Mouse (Mus musculus) hindbrain, embryonic 14.5 days (tissue): Measurements from ENCODE around the gene Spg21. TPM values are rescaled to one million over a fixed set of nuclear protein-coding genes. Genes with fewer than 3 reads are reported as not detected.

Experiments used
- ATAC-seq: fragments of 200-750 bp; cut with Nextera tagmentation; 2 replicates; pipeline ENCODE4 v1.8.0; 2017; ENCODE audit warnings: moderate number of reproducible peaks, mild to moderate bottlenecking, moderate TSS enrichment, moderate library complexity; ENCODE audit not compliant: low FRiP score
- DNase-seq: peaks from one replicate; pipeline ENCODE4 v3.0.0-alpha.2; 2015; ENCODE audit warnings: low spot score
- H3K27ac ChIP-seq: fragments of 300-500 bp; sonication (generic); 2 replicates; pipeline ENCODE4 v1.5.1; 2014; ENCODE audit warnings: mild to moderate bottlenecking, moderate library complexity
- H3K27me3 ChIP-seq: fragments of 300-500 bp; sonication (generic); 2 replicates; pipeline ENCODE4 v1.6.1; 2014; ENCODE audit warnings: mild to moderate bottlenecking, low read length, mixed read lengths; ENCODE audit not compliant: control insufficient read depth, insufficient read depth
- H3K36me3 ChIP-seq: fragments of 300-500 bp; sonication (generic); replicated peaks from 2 replicates; pipeline ENCODE4 v1.6.1; 2014; ENCODE audit not compliant: control insufficient read depth, insufficient read depth
- H3K4me1 ChIP-seq: fragments of 300-500 bp; sonication (generic); replicated peaks from 2 replicates; pipeline ENCODE4 v1.6.1; 2014; ENCODE audit warnings: antibody characterized with exemption, low read length, mixed read lengths; ENCODE audit not compliant: control insufficient read depth, insufficient read depth
- H3K4me2 ChIP-seq: fragments of 300-500 bp; sonication (generic); replicated peaks from 2 replicates; pipeline ENCODE4 v1.6.1; 2014; ENCODE audit warnings: mild to moderate bottlenecking, moderate library complexity
- H3K4me3 ChIP-seq: fragments of 300-500 bp; sonication (generic); replicated peaks from 2 replicates; pipeline ENCODE4 v1.5.1; 2014; ENCODE audit warnings: mild to moderate bottlenecking, low read length
- H3K9ac ChIP-seq: fragments of 300-500 bp; sonication (generic); 2 replicates; pipeline ENCODE4 v1.6.1; 2014
- H3K9me3 ChIP-seq: fragments of 300-500 bp; sonication (generic); 2 replicates; pipeline ENCODE4 v1.6.1; 2016; ENCODE audit warnings: low read length; ENCODE audit not compliant: control insufficient read depth
- WGBS: fragments of 180-500 bp; shearing (Covaris S2); extraction: QIAGEN DNeasy Blood & Tissue Kit; methylation state at CpG from one replicate; pipeline ENCODE4 v1.1.7; 2014; 5-methylcytosine and 5-hydroxymethylcytosine counted together
- polyA plus RNA-seq: library from polyadenylated mRNA; unstranded; fragments of >200 nt; fragmentation: Nextera tagmentation; extraction: Ambion mirVana; gene quantifications from 2 replicates; pipeline ENCODE4 v1.2.1, GENCODE M21; 2014

The Spg21 gene
- polyA plus RNA-seq, 1 experiment from 2014 or later = 126 TPM

DNA sequence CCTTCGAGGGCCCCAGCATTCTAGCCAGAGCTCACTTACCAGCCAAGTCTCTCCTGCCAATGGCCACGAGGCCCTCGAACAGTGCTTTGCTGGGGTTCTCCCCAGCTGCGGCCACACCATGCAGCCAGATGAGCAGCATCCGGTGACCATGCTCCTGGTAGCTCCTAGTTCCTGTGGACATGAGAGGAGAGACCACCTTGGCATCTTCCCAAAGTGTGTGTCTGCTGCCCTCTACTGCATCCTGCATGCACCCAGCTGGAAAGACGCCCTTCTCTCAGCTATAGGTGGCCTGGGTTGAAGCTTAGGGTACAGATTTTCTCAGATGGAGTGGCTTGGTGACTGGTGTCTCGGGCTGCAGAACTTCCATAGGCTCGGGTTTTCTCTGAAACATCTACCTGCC, 41.4 kb downstream of the Spg21 start:
- DNase-seq = no peak
- Histone ChIP-seq H3K9ac (no peak overlapping the region), H3K36me3 (no peaks in the 10 kb centered on the region), H3K4me2 (no peak overlapping the region), H3K9me3 (no peaks in the 10 kb centered on the region), H3K27ac (no peak overlapping the region), H3K4me3 (no peak overlapping the region), H3K4me1 (no peaks in the 10 kb centered on the region), H3K27me3 (no peaks in the 10 kb centered on the region)
- ATAC-seq = no peak
- WGBS = 56% methylated on average over 8 of the region's 8 CpGs

GRCm38 (mm10) chr9:65502721-65503505, 42.2 kb downstream of the Spg21 start:
- H3K4me1 ChIP-seq = no peaks in the 10 kb centered on the region
- H3K4me3 ChIP-seq = no peak overlapping the region
- H3K36me3 ChIP-seq = no peaks in the 10 kb centered on the region
- WGBS = 81% methylated on average over 21 of the region's 21 CpGs
- H3K27me3 ChIP-seq = no peaks in the 10 kb centered on the region
- ATAC-seq (no peak), DNase-seq (no peak)
- H3K9me3 ChIP-seq = no peaks in the 10 kb centered on the region
- H3K9ac ChIP-seq = no peak overlapping the region
- no peak overlapping the region for H3K4me2 ChIP-seq
- H3K27ac ChIP-seq = no peak overlapping the region

GRCm38 (mm10) chr9:65508449-65508848, 47.7 kb downstream of the Spg21 start:
- H3K4me1 ChIP-seq = no peaks in the 10 kb centered on the region

GRCm38 (mm10) chr9:65512520-65512919, 51.8 kb downstream of the Spg21 start:
- WGBS = 93% methylated on average over 3 of the region's 3 CpGs
- ATAC-seq (no peak), DNase-seq (no peak)
- Histone ChIP-seq H3K27ac (no peak overlapping the region), H3K4me2 (no peak overlapping the region), H3K9ac (no peak overlapping the region), H3K36me3 (no peaks in the 10 kb centered on the region), H3K9me3 (no peaks in the 10 kb centered on the region), H3K4me3 (no peak overlapping the region), H3K4me1 (no peaks in the 10 kb centered on the region), H3K27me3 (no peaks in the 10 kb centered on the region)

More at GRCm38 (mm10) chr9:65508449-65508848, 47.7 kb downstream of the Spg21 start:
- Histone ChIP-seq H3K27me3 (no peaks in the 10 kb centered on the region), H3K9me3 (no peaks in the 10 kb centered on the region), H3K4me3 (no peak overlapping the region), H3K4me2 (no peak overlapping the region), H3K36me3 (no peaks in the 10 kb centered on the region), H3K9ac (no peak overlapping the region), H3K27ac (no peak overlapping the region)
- WGBS = 76% methylated on average over 7 of the region's 7 CpGs
- ATAC-seq (no peak), DNase-seq (no peak)

GRCm38 (mm10) chr9:65514431-65514830, 53.7 kb downstream of the Spg21 start:
- Histone ChIP-seq H3K27ac (no peak overlapping the region), H3K4me2 (no peak overlapping the region), H3K4me1 (no peaks in the 10 kb centered on the region), H3K36me3 (no peaks in the 10 kb centered on the region), H3K27me3 (no peaks in the 10 kb centered on the region), H3K9ac (no peak overlapping the region), H3K4me3 (no peak overlapping the region), H3K9me3 (no peaks in the 10 kb centered on the region)
- DNase-seq = no peak
- peak; percentile 31; the same call in 1 of the 2 replicates for ATAC-seq
- WGBS = 52% methylated on average over 8 of the region's 8 CpGs

- Histone ChIP-seq H3K4me3 (no peak overlapping the region), H3K9ac (no peak overlapping the region), H3K4me1 (no peaks in the 10 kb centered on the region), H3K9me3 (no peaks in the 10 kb centered on the region), H3K4me2 (no peak overlapping the region), H3K27me3 (no peaks in the 10 kb centered on the region), H3K36me3 (no peaks in the 10 kb centered on the region), H3K27ac (no peak overlapping the region)
- ATAC-seq (peak; percentile 43; the same call in 1 of the 2 replicates), DNase-seq (no peak)
- WGBS = 45% methylated on average over 3 of the region's 3 CpGs
Observed at GRCm38 (mm10) chr9:65514851-65515261, 54.1 kb downstream of the Spg21 start.

DNA sequence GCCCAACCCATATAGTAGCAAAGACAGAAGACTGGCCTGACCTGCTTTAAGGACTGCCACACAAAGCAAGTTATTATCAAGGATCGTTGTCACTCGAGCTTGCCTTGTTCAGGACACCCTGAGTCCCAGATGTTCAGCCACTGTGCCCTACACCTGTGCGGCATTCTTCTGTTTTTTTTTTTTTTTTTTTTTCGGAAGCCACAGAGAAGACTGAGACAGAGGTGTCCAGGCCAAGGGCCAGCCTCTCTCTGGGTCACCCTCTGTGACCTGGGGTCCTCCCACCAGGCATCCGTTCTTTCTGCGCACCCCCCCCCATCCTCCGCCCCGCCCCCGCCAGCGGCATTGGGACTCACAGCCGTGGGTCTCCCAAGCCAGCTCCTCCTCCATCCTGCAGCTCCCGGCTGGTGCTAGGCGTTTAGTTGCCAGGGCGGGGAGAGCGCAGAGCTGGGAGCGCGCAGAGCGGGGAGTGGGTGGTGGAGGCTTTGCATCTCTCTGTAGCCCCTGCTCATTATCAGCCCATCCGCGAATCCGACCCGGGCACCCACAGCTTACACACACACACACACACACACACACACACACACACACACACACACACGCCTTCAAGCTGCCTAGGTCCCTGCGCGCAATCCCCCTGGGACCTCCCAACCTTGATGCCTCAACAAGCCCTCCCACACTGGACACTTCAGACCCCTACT, 59.2 kb downstream of the Spg21 start, which contains the start of gene Ankdd1a:
TSS of gene Ankdd1a (minus strand) at position 387 of the 698 bp plus-strand sequence.
- Histone ChIP-seq H3K9me3 (no peaks in the 10 kb centered on the region), H3K27me3 (no peaks in the 10 kb centered on the region), H3K36me3 (no peaks in the 10 kb centered on the region), H3K4me2 (peak within 1 kb of the TSS; percentile 64), H3K4me3 (peak within 1 kb of the TSS; percentile 35), H3K27ac (peak within 1 kb of the TSS; percentile 76), H3K4me1 (peaks cover 13% of the 10 kb centered on the region; the same call in 1 of the 2 replicates), H3K9ac (peak within 1 kb of the TSS; percentile 56)
- WGBS = 4% methylated on average over 23 of the region's 25 CpGs
- DNase-seq (peak; percentile 70), ATAC-seq (peak; percentile 77)

DNA sequence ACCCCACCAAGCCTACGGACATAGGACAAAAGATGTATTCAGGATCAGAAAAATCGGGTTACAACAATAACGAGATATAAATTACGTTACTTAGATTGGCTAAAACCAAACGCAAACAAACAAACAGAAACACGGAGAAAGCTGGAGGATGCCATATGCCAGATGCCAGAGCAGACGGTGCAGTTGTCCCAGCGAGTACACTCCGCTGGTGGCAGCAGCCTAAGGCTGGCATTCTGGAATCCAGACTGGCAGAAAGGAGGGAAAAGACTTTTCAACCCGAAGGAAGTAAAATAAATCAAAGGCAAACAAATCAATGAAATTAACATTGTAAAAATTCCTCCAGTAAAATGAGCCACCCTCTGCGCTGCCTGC, 59.7 kb downstream of the Spg21 start:
- Histone ChIP-seq H3K4me3 (peak overlapping the region; percentile 35), H3K4me1 (peaks cover 13% of the 10 kb centered on the region; the same call in 1 of the 2 replicates), H3K27me3 (no peaks in the 10 kb centered on the region), H3K9ac (peak overlapping the region; percentile 56), H3K4me2 (peak overlapping the region; percentile 64), H3K9me3 (no peaks in the 10 kb centered on the region), H3K36me3 (no peaks in the 10 kb centered on the region), H3K27ac (peak overlapping the region; percentile 76)
- ATAC-seq (peak; percentile 54; the same call in 1 of the 2 replicates), DNase-seq (no peak)
- WGBS = 12% methylated on average over 11 of the region's 11 CpGs

DNA sequence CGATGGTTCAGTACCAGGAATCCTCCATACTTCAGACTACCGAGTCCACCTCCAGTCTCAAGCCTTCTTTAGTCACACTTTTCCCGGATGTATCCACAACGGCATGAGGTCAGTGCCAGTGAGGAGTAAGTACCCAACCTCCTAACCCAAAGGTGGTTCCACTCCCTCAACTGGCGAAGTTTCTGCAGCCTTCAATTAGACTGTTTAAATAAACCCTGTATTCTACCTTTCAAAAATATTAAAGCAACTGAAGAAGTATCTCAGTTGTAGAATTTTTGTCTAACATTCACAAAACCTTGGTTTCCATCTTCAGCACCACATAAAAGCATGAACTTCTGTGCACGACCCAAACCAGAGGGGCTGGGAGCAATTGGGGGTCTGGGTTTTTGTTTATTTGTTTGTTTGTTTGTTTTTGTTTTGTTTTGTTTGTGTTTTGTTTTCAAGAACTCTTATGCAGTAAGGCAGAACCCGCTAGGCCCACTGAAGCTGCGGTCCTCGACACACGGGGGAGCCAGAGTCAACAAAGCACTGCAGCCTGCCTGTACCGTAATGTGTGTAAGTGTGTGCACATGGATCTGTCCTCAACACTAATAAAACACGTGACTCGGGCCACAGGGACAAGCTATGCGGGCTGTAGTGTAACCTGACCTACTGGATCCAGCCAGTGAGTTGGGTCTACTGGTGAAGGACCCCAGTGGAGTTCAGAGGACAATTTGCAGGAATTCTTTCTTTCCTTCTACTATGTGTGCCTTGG, 63.0 kb downstream of the Spg21 start:
- H3K36me3 ChIP-seq = no peaks in the 10 kb centered on the region
- H3K4me1 ChIP-seq = peaks cover 13% of the 10 kb centered on the region; the same call in 1 of the 2 replicates
- WGBS = 23% methylated on average over 14 of the region's 14 CpGs
- H3K9me3 ChIP-seq = no peaks in the 10 kb centered on the region
- H3K4me2 ChIP-seq = peak overlapping the region; percentile 25; the same call in 1 of the 2 replicates
- ATAC-seq (peak; percentile 62; the same call in 1 of the 2 replicates), DNase-seq (peak; percentile 83)
- no peaks in the 10 kb centered on the region for H3K27me3 ChIP-seq
- H3K4me3 ChIP-seq = no peak overlapping the region
- H3K27ac ChIP-seq = no peak overlapping the region
- no peak overlapping the region for H3K9ac ChIP-seq
